Mouse (Mus musculus) ES-Bruce4 (cell line): ENCODE data around the gene Cttnbp2nl.

Experiments used
- CTCF ChIP-seq: IDR thresholded peaks from one replicate; pipeline ENCODE4 v1.8.1; 2011; ENCODE audit warnings: low read depth, low read length
- POLR2A ChIP-seq: IDR thresholded peaks from one replicate; pipeline ENCODE4 v1.8.1; 2011; ENCODE audit warnings: low read length; ENCODE audit not compliant: insufficient read depth

GRCm38 (mm10) chr3:105011883-105012282 is 41.1 kb downstream of the Cttnbp2nl start:
- TF ChIP-seq CTCF: no peak
- no peak for TF ChIP-seq POLR2A
